Mouse (Mus musculus) hindbrain, embryonic 10.5 days (tissue): Measurements from ENCODE around the gene Emc10. TPM values are rescaled to one million over a fixed set of nuclear protein-coding genes. Genes with fewer than 3 reads are reported as not detected.

Experiments used
- DNase-seq: peaks from one replicate; pipeline ENCODE4 v3.0.0-alpha.2; 2017; ENCODE audit warnings: low spot score
- H3K27ac ChIP-seq: fragments of 300-500 bp; sonication (generic); 2 replicates; pipeline ENCODE4 v1.5.1; 2016; ENCODE audit warnings: mild to moderate bottlenecking, moderate library complexity
- H3K27me3 ChIP-seq: fragments of 300-500 bp; sonication (generic); 2 replicates; pipeline ENCODE4 v1.6.1; 2016; ENCODE audit warnings: mild to moderate bottlenecking; ENCODE audit not compliant: poor library complexity, insufficient read depth, severe bottlenecking
- H3K36me3 ChIP-seq: fragments of 300-500 bp; sonication (generic); 2 replicates; pipeline ENCODE4 v1.6.1; 2016; ENCODE audit warnings: mild to moderate bottlenecking, moderate library complexity
- H3K4me1 ChIP-seq: fragments of 300-500 bp; sonication (generic); replicated peaks from 2 replicates; pipeline ENCODE4 v1.6.1; 2016; ENCODE audit warnings: mild to moderate bottlenecking
- H3K4me3 ChIP-seq: fragments of 300-500 bp; sonication (generic); 2 replicates; pipeline ENCODE4 v1.5.1; 2016; ENCODE audit warnings: mild to moderate bottlenecking, moderate library complexity
- H3K9me3 ChIP-seq: fragments of 300-500 bp; sonication (generic); 2 replicates; pipeline ENCODE4 v1.6.1; 2016; ENCODE audit warnings: mild to moderate bottlenecking, moderate library complexity
- WGBS: fragments of 180-500 bp; shearing (Covaris S2); methylation state at CpG from one replicate; pipeline ENCODE4 v1.1.7; 2016; 5-methylcytosine and 5-hydroxymethylcytosine counted together
- polyA plus RNA-seq: library from polyadenylated mRNA; unstranded; fragments of >200 nt; fragmentation: Nextera tagmentation; extraction: Ambion mirVana; gene quantifications from 2 replicates; pipeline ENCODE4 v1.2.1, GENCODE M21; 2016

The Emc10 gene
- polyA plus RNA-seq, 1 experiment from 2014 or later, result 122 TPM

DNA sequence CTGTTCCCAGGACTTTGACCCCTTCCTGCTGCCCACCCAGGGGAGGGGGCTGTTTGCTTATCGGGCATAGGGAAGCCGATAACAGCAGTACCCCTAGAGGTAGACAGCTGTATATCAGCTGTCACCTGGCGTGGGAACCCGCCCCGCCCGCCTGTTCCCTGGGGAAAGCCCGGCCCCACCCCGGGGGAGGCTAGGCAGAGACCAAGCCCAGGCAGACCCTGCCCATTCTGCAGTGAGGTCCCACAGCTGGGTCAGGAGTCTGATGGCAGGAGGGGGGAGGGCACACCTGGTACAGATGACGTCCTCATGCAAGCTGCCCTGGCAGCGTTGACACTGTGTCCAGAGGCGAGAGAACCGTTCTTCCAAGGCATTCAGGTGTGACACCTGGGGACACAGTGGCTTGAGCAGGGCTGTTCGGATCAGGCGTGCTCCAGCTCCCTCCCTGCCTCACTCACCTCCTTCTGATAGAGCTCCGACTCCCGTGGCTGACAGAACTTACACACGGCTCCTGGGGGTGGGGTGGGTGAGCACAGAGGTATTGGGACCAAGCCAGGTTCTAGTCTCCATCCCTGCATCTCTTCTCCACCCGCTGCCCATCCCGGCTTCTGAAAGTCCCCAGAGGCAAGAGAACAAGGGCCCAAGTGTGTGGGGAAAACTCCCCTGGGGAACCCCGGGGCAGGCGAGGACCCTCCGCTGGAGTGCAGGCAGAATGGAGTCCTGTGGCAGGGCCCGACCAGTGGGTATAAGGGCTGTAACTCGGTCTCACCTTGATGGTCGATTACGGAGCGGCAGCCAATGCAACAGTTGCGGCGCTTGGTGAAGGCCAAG, 36.8 kb upstream of the Emc10 start:
- peaks cover 17% of the 10 kb centered on the region for H3K4me1 ChIP-seq
- peaks cover 61% of the 10 kb centered on the region for H3K36me3 ChIP-seq
- H3K4me3 ChIP-seq, result no peak overlapping the region
- H3K9me3 ChIP-seq, result no peaks in the 10 kb centered on the region
- no peak for DNase-seq
- 89% methylated on average over 29 of the region's 29 CpGs for WGBS
- H3K27me3 ChIP-seq, result peaks cover 22% of the 10 kb centered on the region
- H3K27ac ChIP-seq, result no peak overlapping the region

DNA sequence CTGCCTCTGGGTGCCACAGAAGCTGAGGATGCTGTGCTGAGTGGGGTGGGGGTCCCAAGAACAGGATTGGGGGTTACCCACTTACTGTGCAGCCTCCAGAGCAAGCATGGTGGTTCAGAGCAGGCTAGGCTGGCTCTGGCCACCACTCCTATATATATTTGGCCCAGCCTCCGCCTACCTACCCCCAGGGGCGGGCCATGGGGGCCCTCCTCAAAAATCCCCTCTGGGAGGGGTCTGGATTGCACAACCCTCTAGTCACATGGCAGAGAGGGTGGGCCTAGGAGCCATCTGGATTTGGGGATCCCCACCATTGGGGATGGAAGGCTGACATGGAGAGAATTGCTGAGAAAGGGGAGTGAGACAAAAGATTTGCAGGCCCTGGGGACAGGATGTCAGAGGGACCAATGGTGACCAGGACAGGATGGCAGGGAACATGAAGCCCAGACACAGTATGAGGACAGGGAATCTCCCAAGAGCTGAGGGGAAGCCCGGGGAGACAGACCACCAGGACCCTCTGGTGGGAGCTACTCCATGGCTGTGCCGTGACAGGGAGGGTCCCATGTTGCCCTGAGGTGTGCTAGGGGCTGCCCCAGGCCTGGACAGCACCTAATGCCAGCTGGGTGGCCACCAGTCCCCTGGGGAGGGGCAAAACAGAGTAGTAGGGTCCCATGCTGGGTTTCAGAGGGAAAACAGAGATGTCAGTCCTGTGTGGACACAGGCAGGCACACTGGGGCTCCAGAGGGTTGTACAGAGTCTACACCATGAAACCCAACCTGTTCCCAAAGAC, 35.8 kb upstream of the Emc10 start, which contains the start of gene Spib:
Gene Spib, minus strand, starts transcription at position 126 of the 787 bp plus-strand sequence.
- H3K36me3 ChIP-seq, result peaks cover 51% of the 10 kb centered on the region
- DNase-seq, result no peak
- no peak within 1 kb of the TSS for H3K27ac ChIP-seq
- H3K4me1 ChIP-seq, result peaks cover 25% of the 10 kb centered on the region
- no peaks in the 10 kb centered on the region for H3K9me3 ChIP-seq
- 79% methylated on average over 4 of the region's 4 CpGs for WGBS
- H3K27me3 ChIP-seq, result peaks cover 31% of the 10 kb centered on the region
- no peak within 1 kb of the TSS for H3K4me3 ChIP-seq

DNA sequence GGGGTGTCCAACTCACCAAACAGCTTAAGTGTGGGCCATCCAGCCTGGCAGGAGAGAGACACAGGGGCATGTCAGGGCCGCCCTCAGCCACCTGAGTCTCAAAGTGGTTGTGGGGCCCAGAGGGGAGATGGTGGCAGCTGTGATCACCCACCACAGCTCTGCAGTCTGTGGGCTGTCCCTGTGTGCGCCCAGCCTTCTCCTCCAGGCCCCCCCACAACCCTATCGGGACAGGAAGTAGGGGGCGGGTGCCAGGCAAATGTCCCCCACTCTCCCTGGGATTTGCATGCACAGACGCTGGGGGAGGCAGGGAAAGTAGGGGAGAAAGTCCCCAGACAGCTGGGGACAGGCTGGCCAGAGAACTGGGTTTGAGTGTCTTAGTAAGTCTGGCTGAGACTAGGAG, 34.9 kb upstream of the Emc10 start:
- Histone ChIP-seq H3K27me3 (peaks cover 41% of the 10 kb centered on the region), H3K4me1 (peaks cover 25% of the 10 kb centered on the region), H3K27ac (no peak overlapping the region), H3K9me3 (no peaks in the 10 kb centered on the region), H3K4me3 (no peak overlapping the region), H3K36me3 (peaks cover 42% of the 10 kb centered on the region)
- WGBS, result 58% methylated on average over 5 of the region's 5 CpGs
- DNase-seq, result no peak

DNA sequence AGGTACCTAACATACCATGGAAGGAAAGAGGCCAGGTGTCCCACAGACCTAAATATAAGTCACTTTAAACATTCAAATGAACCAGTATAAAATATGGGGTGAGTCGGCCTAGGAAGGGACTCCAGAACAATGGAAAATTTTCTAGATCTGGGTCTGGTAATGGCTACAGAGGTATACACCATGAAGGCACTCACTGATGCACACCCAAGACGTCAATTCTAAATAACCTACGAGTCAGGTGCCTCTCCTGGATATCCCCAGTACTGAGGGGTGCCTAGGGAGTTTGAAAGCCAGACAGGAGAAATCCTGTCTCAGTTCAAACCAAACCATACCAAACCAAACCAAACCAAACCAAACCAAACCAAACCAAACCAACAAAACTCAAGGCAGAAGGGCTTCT, 34.2 kb upstream of the Emc10 start:
- Histone ChIP-seq H3K4me3 (no peak overlapping the region), H3K4me1 (peaks cover 26% of the 10 kb centered on the region), H3K27me3 (peaks cover 48% of the 10 kb centered on the region), H3K36me3 (peaks cover 35% of the 10 kb centered on the region), H3K9me3 (no peaks in the 10 kb centered on the region), H3K27ac (no peak overlapping the region)
- DNase-seq, result no peak
- WGBS, result 80% methylated on average over 3 of the region's 3 CpGs

DNA sequence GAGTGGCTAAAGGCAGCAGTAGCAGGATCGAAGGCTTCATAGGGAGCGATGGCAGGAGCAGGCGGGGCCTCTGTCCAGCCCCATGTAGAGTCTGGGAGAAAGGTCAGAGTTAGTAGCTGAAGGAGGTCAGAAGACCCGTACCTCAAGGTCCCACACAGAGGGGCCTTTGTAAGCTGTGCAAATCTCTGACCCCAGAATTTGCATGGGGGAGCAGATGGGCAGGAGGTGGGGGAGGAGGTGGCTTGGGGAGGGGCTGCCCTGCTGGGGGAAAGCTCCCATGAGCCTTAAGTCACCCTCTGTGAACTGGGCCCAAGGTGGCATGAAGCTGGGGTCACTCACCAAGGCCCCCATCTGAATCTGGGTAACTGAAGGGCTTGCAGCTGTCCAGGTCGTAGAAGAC, 33.2 kb upstream of the Emc10 start:
- peaks cover 58% of the 10 kb centered on the region for H3K27me3 ChIP-seq

DNA sequence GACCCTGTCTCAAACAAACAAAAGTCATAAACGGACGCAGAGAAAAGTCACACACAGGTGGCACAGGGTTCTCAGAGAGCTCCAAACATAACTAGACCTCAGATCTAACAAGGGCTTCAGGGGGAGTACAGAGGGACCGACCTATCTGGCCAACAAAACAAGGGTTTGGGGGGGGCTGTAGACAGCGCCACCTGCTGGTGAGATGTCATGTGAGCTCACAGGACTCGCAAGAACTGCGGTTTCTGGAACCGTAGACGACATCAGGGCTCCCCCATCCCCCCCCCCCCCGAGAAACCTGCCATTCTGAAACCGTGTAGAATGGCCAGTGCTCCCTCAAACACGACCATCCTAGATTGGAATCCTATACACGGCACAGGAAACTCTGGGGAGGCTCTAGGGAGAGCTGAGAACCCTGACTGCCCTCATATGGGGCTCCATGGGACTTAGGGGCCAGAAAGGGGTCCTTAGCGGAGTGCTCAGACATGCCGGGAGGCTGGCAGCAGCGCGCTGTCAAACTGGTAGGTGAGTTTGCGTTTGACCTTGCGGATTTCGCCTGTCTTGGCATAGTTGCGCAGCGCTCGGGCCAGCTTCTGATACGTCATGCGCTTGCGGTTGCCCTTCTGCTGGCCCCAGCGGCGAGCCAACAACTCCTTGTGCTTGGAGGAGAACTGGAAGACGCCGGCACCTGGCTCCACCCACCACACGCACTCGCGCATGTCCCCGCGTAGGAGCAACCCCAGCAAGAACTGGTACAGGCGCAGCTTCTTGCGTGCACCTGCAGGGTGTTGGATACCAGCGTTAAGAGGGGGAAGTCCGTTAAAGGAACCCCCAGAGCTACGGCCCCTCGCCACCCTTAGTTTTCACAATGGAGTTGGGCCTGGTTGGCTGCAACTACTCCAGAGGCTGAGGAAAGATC, 31.4 kb upstream of the Emc10 start:
- Histone ChIP-seq H3K27me3 (peaks cover 75% of the 10 kb centered on the region), H3K27ac (peak overlapping the region; percentile 37)

More for the DNA sequence above, 33.2 kb upstream of the Emc10 start:
- H3K36me3 ChIP-seq, result peaks cover 25% of the 10 kb centered on the region
- WGBS, result 65% methylated on average over 5 of the region's 5 CpGs
- no peak overlapping the region for H3K4me3 ChIP-seq
- peaks cover 36% of the 10 kb centered on the region for H3K4me1 ChIP-seq
- no peak overlapping the region for H3K27ac ChIP-seq
- no peak for DNase-seq
- H3K9me3 ChIP-seq, result no peaks in the 10 kb centered on the region

DNA sequence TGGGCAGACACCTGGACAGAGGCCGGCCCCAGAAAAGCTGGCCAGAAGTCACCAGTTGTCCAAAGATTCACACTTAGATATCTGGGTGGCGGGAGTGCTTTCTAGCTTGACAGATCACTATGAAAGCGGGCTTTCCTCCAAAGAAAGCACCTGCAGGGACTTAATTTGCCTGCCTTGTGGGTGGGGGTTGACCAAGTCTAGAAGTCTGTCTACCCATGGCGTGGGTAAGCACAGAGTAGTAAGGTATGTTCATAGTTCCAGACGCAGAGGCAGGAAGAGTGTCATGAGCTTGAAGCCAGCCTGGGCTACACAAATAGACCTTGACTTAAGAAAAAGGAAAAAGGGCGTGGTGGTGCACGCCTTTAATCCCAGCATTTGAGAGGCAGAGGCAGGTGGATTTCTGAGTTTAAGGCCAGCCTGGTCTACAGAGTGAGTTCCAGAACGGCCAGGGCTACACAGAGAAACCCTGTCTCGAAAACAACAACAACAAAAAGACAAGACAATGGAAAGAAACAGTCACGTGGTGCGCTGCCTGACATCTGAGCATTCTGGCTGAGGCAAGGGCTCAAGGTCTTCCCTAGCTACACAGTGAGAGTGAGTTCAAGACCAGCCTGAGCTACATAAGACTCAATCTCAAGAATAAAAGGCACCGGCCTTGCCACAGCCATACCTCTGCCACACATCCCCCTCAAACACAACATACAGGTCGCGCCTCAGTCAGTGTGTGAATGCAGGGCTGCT, 30.3 kb upstream of the Emc10 start:
- WGBS, result 88% methylated on average over 14 of the region's 14 CpGs
- H3K9me3 ChIP-seq, result no peaks in the 10 kb centered on the region
- H3K27ac ChIP-seq, result no peak overlapping the region
- peaks cover 40% of the 10 kb centered on the region for H3K4me1 ChIP-seq
- H3K4me3 ChIP-seq, result no peak overlapping the region
- H3K27me3 ChIP-seq, result peaks cover 87% of the 10 kb centered on the region
- DNase-seq, result no peak
- no peaks in the 10 kb centered on the region for H3K36me3 ChIP-seq

More for the DNA sequence above, 31.4 kb upstream of the Emc10 start:
- H3K36me3 ChIP-seq, result peaks cover 7% of the 10 kb centered on the region
- no peaks in the 10 kb centered on the region for H3K9me3 ChIP-seq
- H3K4me3 ChIP-seq, result peak overlapping the region; percentile 50
- peaks cover 39% of the 10 kb centered on the region for H3K4me1 ChIP-seq
- peak; percentile 71 for DNase-seq
- 7% methylated on average over 40 of the region's 40 CpGs for WGBS

DNA sequence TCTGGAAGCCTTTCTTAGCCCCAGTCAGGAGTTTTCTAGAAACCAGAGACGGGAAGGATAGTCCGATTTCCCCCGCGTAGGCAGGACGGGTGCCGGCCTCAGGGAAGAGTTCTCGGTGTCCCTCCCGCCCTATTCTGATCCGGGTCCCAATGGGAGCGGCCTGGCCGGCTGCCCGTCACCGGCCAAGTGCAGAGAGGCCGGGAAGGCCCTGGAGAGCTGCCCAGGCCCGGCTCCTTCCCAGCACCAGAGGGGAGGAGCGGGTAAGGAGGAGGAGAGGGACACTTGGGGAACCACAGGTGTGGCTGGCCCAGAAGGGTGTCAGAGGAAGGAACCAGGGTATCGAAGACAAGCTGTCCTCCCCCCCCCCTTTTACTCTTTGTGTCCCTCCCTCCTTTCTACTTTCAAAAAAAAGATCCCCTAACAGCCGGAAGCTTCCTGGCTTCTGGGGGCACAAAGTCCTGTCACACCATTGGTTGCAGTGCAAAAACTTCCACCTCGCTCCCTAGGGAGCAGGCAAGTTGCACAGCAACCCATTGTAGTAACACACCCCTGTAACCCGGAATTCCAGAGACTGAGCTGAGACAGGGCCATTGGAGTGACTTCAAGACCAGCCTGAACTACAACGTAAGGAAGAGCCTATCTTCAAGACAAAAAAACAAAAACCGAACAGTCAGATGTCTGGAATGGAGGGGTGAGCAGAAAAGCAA, 28.9 kb upstream of the Emc10 start:
- DNase-seq, result peak; percentile 20
- peak overlapping the region; percentile 9; the same call in 1 of the 2 replicates for H3K4me3 ChIP-seq

DNA sequence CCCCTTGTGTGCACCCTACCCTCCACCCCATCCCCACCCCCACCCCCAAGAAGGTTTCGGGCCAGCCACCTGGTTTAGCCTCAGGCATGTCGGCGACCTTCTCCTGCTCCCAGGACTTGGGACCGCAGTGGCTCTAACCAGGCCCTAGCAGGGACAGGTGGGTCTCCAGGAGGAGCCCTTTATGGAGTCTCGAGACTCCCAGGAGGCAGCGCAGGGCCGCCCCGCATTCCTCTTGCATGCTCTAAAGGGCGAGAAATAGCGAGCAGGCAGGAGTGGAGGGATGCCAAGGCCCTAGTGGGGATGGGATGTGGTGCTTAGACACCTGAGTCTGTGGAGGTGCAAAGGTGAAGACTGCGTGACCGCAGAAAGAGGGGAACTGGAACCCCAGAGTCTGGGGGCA, 28.2 kb upstream of the Emc10 start, which contains the start of gene Mybpc2:
Gene Mybpc2, minus strand, starts transcription at position 155 of the 400 bp plus-strand sequence.
- peak within 1 kb of the TSS; percentile 9; the same call in 1 of the 2 replicates for H3K4me3 ChIP-seq
- peak within 1 kb of the TSS; percentile 64; the same call in 1 of the 2 replicates for H3K27ac ChIP-seq
- H3K27me3 ChIP-seq, result peaks cover 90% of the 10 kb centered on the region
- 32% methylated on average over 12 of the region's 12 CpGs for WGBS
- DNase-seq, result no peak
- peaks cover 40% of the 10 kb centered on the region for H3K4me1 ChIP-seq
- H3K36me3 ChIP-seq, result no peaks in the 10 kb centered on the region
- H3K9me3 ChIP-seq, result peaks cover 2% of the 10 kb centered on the region; the same call in 1 of the 2 replicates

More for the DNA sequence above, 28.9 kb upstream of the Emc10 start:
- 14% methylated on average over 22 of the region's 22 CpGs for WGBS
- Histone ChIP-seq H3K27ac (peak overlapping the region; percentile 64; the same call in 1 of the 2 replicates), H3K9me3 (no peaks in the 10 kb centered on the region), H3K36me3 (no peaks in the 10 kb centered on the region), H3K4me1 (peaks cover 42% of the 10 kb centered on the region), H3K27me3 (peaks cover 98% of the 10 kb centered on the region)

DNA sequence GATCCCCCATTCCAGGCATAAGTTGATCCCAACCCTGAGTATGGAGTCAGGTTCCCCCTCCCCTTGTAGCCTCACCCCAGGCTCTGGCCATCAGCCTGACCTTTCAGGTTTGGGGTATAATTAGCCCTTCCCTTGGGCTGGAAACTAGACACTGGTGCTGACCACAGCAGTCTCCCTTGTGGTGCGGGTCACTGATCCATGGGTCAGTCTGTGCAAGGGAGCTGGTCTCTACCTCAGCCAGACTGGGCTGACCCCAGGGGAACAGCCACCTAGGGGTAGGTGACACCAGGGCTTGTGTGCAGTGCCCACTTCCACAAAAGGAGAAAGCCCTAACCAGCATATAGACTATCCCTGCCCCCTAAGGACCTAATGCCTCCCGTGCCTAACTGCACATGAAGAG, 26.7 kb upstream of the Emc10 start:
- 80% methylated on average over 2 of the region's 2 CpGs for WGBS
- peaks cover 7% of the 10 kb centered on the region; the same call in 1 of the 2 replicates for H3K9me3 ChIP-seq
- peaks cover 28% of the 10 kb centered on the region for H3K4me1 ChIP-seq
- no peak overlapping the region for H3K4me3 ChIP-seq
- no peaks in the 10 kb centered on the region for H3K36me3 ChIP-seq
- DNase-seq, result no peak
- peaks cover 76% of the 10 kb centered on the region for H3K27me3 ChIP-seq
- no peak overlapping the region for H3K27ac ChIP-seq

DNA sequence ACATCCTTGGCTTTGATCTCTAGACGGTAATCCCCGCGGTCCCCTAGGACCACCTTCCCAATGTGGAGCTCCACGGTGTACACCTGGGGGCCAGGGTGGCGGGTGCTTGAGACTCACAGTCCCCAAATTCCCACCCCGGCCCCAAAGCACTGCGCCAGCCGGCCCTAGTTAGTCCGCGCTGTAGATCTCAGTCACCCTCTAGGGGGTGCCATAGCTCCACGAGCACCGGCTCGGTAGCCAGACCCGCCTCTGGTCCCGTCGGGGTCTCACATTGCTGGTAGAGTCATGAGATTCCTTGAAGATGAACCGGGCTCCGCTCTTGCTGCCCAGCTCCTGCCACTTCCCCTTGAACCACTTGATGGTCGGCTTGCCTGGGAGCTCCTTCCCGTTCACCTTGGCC, 25.4 kb upstream of the Emc10 start:
- H3K4me1 ChIP-seq, result peaks cover 21% of the 10 kb centered on the region
- peak overlapping the region; percentile 34 for H3K4me3 ChIP-seq
- DNase-seq, result peak; percentile 69
- H3K27ac ChIP-seq, result no peak overlapping the region
- peaks cover 7% of the 10 kb centered on the region; the same call in 1 of the 2 replicates for H3K9me3 ChIP-seq
- H3K36me3 ChIP-seq, result no peaks in the 10 kb centered on the region
- 2% methylated on average over 20 of the region's 20 CpGs for WGBS
- peaks cover 63% of the 10 kb centered on the region for H3K27me3 ChIP-seq
